ENCODE assay signal across 9 mouse cellular contexts in the genomic region with DNA sequence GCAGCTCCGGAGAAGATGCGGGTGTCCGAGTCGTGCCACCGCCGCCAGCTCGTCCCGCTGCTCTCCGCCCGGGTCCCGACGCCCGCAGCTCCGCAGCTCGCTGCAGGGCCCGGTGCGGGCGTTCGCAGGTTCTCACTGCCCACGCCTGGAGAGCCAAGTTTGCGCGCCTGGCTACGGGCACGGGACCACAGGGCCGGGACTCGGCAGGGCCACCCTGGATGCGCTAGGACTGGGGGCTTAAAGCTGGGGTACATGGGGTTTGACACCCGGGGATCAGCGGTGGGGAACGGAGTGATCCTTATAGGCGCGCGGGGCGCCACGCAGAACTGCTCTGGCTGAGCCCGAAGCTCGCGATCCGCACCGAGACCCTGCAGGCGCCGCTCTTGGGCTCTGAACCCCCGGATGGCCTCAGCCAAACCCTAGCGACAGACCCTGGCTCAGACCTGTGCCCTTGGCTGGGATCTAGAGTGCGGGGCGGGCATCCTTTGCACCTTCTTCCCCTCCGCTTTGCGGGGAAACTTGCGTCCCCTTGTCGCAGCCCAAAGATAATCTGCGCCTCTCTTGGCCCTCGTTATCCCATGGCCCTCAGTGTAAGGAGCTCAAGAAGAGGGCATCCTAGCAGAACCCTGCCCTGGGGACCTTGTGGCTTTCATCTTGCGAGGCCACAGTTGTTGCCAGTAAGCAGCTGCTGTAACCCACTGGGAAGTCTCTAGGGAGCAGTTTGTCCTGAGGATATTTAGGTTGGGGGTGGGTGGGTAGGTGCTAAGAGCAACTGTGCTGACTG. TPM values are rescaled to one million over a fixed set of nuclear protein-coding genes. Genes with fewer than 3 reads are reported as not detected.
A peak's percentile ranks its signal among the peaks of the same experiment; 100 is the strongest.
DNase-seq lines count a peak whose midpoint lies in the region; ATAC-seq lines count a peak whose summit lies in the region.
"Had no signal": no experiment of that assay in that cellular context is flagged by ENCODE, and none has a peak within 500 bp of the region (broad histone marks: within the 10 kb centered on the region; RNA-seq: fewer than 3 reads in every experiment).

No protein-coding gene starts in this region.

- H3K27ac ChIP-seq in lung, embryonic 15.5 days: no peak overlapping the region
- H3K27ac ChIP-seq in liver, embryonic 16.5 days (ENCODE audit: low read length): no peak overlapping the region
- H3K27ac ChIP-seq: macrophage had no signal

- peak; percentile 42; the same call in 1 of the 2 replicates for ATAC-seq in lung, embryonic 15.5 days (ENCODE audit: borderline replicate concordance, extremely low read depth, low FRiP score, low TSS enrichment)
- ATAC-seq in liver, embryonic 16.5 days (ENCODE audit: low read depth): no peak

- under 1% methylated on average over 53 of the region's 53 CpGs for WGBS in lung, embryonic 15.5 days
- 2% methylated on average over 50 of the region's 53 CpGs for WGBS in liver, embryonic 16.5 days (ENCODE audit: insufficient replicate concordance)

- H3K4me2 ChIP-seq in lung, embryonic 15.5 days: peak overlapping the region; percentile 95
- H3K4me2 ChIP-seq in liver, embryonic 16.5 days (ENCODE audit: low read depth, low read length): peak overlapping the region; percentile 50

- H3K9ac ChIP-seq in lung, embryonic 15.5 days: peak overlapping the region; percentile 50
- H3K9ac ChIP-seq in liver, embryonic 16.5 days (ENCODE audit: low read depth, low read length): no peak overlapping the region

- peaks cover 16% of the 10 kb centered on the region for H3K4me1 ChIP-seq in lung, embryonic 15.5 days
- H3K4me1 ChIP-seq in liver, embryonic 16.5 days (ENCODE audit: control insufficient read depth, low read depth, low read length): no peaks in the 10 kb centered on the region; the same call in 1 of the 2 replicates

- H3K4me3 ChIP-seq in lung, embryonic 15.5 days: peak overlapping the region; percentile 56
- peak overlapping the region; percentile 43 for H3K4me3 ChIP-seq in liver, embryonic 16.5 days (ENCODE audit: low read depth, low read length)

- no peaks in the 10 kb centered on the region for H3K36me3 ChIP-seq in lung, embryonic 15.5 days
- H3K36me3 ChIP-seq in liver, embryonic 16.5 days (ENCODE audit: control insufficient read depth, insufficient read depth): no peaks in the 10 kb centered on the region

- DNase-seq in adrenal gland, adult 18-20 months (ENCODE audit: low spot score in 2 of 2): peak; percentile 4 to 26
- DNase-seq in adrenal gland, postnatal 14 days: no peak
- no peak for DNase-seq in lung, adult 18-20 months
- peak; percentile 14 for DNase-seq in heart, postnatal 4 days
- DNase-seq in right cerebral cortex, postnatal 4 days: peak; percentile 46
- no peak for DNase-seq in gastrocnemius, postnatal 25 days

- H3K9me3 ChIP-seq in lung, embryonic 15.5 days: no peaks in the 10 kb centered on the region
- no peaks in the 10 kb centered on the region for H3K9me3 ChIP-seq in liver, embryonic 16.5 days (replicated peaks; ENCODE audit: control insufficient read depth, low read length)

- H3K27me3 ChIP-seq in lung, embryonic 15.5 days: peaks cover 57% of the 10 kb centered on the region
- H3K27me3 ChIP-seq in liver, embryonic 16.5 days (ENCODE audit: control insufficient read depth, insufficient read depth, low read depth, low read length): peaks cover 42% of the 10 kb centered on the region

RNA-seq across cellular contexts. Expression of a gene that starts 0.7 kb away (rescaled TPM):
- under 1 TPM; 0.74 to 0.80 TPM for total RNA-seq in adrenal gland, adult 18-20 months (2021)
- total RNA-seq in adrenal gland, postnatal 14 days (2021): 0.37 and 1.5 TPM in 2 replicates
- 10.0 and 10.9 TPM in 2 replicates for polyA plus RNA-seq in lung, embryonic 15.5 days (2015; fragmentation: Nextera tagmentation; extraction: Ambion mirVana)
- 10 to 100 TPM; 16.6 to 17.4 TPM for total RNA-seq in heart, postnatal 4 days (2021)
- 0.04 and 0.08 TPM in 2 replicates for polyA plus RNA-seq in liver, embryonic 16.5 days (2015; fragmentation: Nextera tagmentation; extraction: Ambion mirVana)
- total RNA-seq in gastrocnemius, postnatal 25 days (2021): under 1 TPM in 1 of 2 experiments, not detected in 1; 0.05 TPM
- polyA plus RNA-seq: macrophage had no signal

Comparison
In these comparisons a context has a peak if more than half of its experiments do, and no peak if none do; other contexts are left out.
1. DNase-seq: peak in adrenal gland, adult 18-20 months (2 of 2), heart, postnatal 4 days (single experiment) and right cerebral cortex, postnatal 4 days (single experiment); none in adrenal gland, postnatal 14 days (single experiment), lung, adult 18-20 months (0 of 2) and gastrocnemius, postnatal 25 days (single experiment).